Mouse (Mus musculus): Measurements from ENCODE around the gene Crybb1.

The Crybb1 gene

DNA sequence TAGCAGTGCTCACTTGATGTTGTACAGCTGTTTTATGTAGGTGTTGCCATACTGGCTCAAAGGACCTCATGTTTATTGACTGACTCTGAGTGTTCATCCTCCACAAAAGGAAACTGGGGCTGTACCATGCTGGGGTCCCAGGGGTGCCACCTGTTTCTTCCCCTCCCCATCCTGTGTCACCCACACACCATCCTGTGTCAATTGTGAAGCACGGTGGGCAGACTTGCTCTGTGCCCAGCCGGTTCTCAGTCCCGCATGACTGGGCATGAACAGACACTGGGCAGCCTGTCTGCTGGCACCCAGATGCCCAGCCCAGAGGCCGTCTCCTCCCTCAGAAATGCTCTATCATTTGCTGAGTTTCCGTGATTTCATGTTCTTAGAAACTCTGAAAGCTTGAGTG is 36.3 kb downstream of the Crybb1 start:
- in situ Hi-C loops (cut with MboI; ENCODE audit: low pct_unique_long_range_greater_than_20kb in 1 of 2, low sequenced_read_pairs in 2 of 2, unreplicated experiment in 1 of 2) = no loop called here

DNA sequence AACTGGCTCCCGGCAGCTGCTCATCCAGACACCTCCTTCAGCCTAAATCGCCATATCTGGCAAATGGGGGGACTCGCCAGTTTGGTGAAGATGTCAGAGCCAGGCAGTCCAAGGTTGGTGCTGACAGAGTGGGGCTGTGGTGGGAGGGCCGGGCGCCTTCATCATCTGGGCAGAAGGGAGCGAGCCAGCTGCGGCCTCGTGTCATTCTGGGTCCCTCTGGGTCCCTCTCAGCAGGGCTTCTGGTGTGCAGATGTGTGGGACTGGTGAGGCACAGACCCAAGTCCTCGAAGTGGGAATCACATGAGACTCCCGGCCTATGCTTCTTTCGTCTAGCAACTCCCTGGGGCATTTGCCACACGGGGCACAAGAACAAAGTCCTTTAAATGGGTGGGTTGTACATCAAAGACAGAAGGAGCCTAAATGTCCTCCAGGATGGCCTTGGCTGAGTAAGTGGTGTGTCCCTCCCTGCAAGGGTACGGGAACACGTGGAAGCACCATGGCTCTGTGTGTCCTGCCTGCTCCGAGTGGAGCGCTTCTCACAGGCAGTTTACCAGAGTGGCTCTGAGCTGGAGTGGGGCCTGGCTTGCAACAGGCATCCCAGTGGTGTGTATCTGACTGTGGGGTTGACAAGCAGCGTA is 36.8 kb downstream of the Crybb1 start:
- in situ Hi-C loops (cut with MboI; ENCODE audit: low pct_unique_long_range_greater_than_20kb in 1 of 2, low sequenced_read_pairs in 2 of 2, unreplicated experiment in 1 of 2) = no loop called here

DNA sequence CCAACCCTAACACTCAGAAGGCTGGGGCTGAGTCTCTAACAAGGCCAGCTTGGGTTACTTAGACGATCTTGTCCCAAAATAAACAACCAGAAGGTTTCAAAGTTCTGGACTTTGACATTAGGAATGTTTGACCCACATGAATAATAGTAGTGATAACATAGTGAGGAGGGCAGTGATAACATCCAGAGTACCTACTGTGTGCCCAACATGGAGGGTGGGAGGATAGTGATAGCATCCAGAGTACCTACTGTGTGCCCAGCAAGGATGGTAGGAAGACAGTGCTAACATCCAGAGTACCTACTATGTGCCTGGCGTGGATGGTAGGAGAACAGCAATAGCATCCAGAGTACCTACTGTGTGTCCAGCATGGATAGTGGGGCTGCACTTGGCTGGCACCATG is 38.2 kb downstream of the Crybb1 start:
- in situ Hi-C loops (cut with MboI; ENCODE audit: low pct_unique_long_range_greater_than_20kb in 1 of 2, low sequenced_read_pairs in 2 of 2, unreplicated experiment in 1 of 2) = no loop called here

DNA sequence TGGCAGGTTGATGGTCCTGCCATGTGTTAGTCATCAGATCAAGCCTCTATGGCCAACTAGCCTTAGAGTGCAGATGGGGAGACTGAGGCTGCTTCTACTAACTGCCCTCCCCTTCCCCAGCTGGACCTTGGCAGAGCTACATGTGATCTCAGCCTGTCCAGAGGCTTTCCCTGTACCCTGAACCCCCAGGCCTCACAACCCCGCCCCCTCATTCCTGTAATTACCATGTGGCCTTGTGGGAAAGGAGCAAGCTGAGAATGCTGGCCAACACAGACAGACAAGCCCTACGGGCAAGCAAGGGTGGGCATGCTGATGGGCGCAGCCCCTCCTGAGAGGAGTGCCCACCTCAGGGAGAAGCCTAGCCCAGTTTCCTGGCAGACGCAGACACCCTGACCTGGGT is 39.1 kb downstream of the Crybb1 start:
- in situ Hi-C loops (cut with MboI; ENCODE audit: low pct_unique_long_range_greater_than_20kb in 1 of 2, low sequenced_read_pairs in 2 of 2, unreplicated experiment in 1 of 2) = no loop called here

DNA sequence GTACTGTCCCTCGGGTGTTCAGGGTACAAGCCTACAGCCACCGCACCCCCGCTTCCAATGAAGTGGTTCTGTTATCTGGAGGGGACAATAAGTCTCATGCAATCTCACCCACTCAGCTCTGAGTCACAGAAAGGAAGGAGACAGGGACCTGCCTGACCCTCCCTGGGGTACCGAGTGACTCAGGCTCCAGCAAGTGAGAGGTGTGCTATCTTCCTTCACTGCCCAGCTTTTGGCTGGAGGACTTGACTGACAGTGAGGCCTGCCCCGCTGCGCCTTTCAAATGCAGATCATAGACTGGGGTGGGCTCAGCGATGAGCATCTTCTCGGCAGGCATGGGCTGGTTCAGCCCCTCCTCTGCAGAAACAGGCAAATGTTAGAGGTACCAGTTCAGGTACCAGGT is 39.5 kb downstream of the Crybb1 start:
- in situ Hi-C loops (cut with MboI; ENCODE audit: low pct_unique_long_range_greater_than_20kb in 1 of 2, low sequenced_read_pairs in 2 of 2, unreplicated experiment in 1 of 2) = no loop called here

DNA sequence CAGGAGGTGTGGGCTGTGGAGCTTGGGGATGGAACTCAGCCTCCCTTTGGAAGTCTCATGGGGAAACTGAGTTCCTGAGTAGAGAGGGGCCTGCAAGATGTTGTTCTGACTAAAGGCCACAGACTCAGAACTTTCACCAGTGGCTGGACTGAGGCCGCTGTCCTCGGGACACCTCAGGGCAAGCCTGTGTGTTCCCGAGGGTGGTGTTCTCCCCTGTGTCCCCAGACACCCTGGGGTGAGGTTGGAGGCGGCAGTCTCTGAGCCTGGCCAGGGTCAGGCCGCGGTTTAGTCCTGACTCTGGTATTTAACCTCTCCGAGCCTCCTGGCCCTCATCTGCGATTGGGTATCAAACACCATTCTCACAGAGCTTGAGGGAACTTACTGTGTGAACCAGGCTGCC is 39.9 kb downstream of the Crybb1 start:
- in situ Hi-C loops (cut with MboI; ENCODE audit: low pct_unique_long_range_greater_than_20kb in 1 of 2, low sequenced_read_pairs in 2 of 2, unreplicated experiment in 1 of 2) = no loop called here

DNA sequence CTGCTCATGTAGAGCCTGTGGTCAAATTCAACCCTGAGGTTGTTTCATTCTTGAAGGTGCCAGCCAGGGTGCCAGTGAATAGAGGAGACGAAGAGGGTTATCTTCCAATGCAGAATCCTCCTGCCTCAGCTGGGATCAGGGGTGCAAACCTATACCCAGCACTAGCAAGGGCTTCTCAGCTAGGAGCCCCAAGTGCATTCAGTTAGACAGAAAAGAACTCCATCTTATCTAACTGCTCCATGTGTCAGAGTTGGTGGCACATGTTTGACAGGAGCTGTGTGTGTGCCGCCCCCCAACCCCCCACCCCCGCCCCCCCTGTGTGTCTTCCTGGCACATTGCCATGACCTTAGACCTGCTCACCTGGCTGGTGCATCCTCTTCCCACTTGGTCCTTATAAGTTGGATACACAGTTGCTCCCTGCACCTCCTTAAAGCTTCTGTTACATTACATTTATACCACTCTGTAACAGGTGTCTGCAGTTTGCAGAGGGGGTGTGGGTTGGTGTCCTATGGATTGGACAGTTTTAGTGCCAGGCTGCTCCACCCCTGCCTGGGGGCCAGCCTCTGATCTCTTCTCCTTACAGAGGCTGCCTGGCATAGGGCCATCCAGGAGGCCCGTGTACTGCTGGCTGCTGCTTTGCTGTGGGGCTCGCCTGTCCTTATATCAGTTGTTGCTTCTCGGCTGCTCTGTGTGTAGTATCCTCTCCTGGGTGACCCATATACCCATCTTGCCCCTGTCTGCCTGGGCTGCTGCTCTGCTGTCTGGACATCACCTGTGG is 41.0 kb downstream of the Crybb1 start:
- in situ Hi-C loops (cut with MboI; ENCODE audit: low pct_unique_long_range_greater_than_20kb in 1 of 2, low sequenced_read_pairs in 2 of 2, unreplicated experiment in 1 of 2) = no loop called here

DNA sequence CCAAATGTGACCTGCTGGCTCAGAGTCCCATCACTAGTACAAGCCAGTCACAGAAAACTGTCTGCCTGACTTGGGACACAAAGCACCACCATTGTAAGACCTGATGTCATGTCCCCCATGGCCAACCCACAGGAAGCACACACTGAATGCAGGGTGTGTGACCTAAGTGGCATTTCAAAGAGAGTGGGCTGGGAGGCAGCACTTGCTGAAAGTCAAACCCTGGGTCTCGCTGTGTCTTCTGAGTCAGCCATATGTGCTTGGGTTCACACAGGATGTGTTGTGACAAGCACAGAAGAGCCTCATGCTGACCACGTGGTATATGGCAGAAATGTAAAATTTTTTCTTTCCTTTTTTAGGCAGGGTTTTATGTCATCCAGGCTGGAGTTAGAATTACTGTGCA is 41.6 kb downstream of the Crybb1 start:
- in situ Hi-C loops (cut with MboI; ENCODE audit: low pct_unique_long_range_greater_than_20kb in 1 of 2, low sequenced_read_pairs in 2 of 2, unreplicated experiment in 1 of 2) = no loop called here

DNA sequence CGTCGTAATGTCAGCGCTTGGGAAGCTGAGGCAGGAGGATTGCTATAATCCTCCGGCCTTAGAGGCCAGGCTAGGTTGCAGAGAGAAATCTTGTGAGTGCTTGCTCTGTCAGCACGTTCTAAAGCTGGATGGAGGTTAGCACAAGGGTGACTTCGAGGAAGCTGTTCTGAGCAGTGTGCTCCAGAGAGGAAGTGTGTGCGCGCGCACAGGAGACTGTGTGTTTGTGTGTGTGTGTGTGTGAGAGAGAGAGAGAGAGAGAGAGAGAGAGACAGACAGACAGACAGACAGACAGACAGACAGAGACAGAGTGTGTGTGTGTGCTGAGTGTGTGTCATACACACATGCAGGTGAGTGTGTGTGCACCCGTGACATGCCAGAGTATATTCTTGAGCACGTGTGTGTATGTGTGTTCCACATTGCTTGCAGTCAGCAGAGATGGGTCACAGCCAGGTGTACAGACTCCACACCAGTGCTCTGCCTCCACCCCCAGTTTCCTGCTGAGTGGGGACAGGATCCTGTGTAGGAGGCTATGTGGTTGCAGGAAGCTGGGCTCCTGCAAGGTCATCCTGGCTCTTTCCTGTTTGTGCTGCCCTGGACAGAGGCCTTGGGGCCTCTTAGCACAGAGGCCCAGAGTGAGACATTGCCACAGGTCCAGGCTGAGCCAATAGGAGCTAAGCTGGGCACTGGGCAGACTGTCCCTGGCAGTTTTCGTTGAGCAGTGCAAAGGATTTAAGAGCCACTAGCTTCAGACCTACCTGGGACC is 42.8 kb downstream of the Crybb1 start:
- in situ Hi-C loops (cut with MboI; ENCODE audit: low pct_unique_long_range_greater_than_20kb in 1 of 2, low sequenced_read_pairs in 2 of 2, unreplicated experiment in 1 of 2) = no loop called here

DNA sequence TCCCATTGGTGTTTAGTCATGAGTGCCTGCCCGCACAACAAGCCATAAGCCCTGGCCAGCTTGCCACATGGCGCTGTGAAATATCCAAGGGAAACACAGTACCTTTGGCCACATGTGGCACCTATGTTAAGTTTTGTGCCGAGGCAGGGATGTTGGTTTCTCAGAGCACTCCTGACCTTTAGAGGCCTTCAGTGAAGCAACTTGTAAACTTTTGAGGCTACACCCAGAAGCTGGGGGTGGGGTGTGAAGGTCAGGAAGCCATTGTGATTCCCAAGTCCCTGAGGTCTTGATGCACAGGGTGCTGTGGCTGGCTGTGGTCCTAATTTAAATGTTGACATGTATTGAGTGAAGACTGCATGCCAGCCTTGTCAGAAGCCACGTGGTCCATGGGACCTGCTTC is 43.8 kb downstream of the Crybb1 start:
- in situ Hi-C loops (cut with MboI; ENCODE audit: low pct_unique_long_range_greater_than_20kb in 1 of 2, low sequenced_read_pairs in 2 of 2, unreplicated experiment in 1 of 2) = no loop called here

DNA sequence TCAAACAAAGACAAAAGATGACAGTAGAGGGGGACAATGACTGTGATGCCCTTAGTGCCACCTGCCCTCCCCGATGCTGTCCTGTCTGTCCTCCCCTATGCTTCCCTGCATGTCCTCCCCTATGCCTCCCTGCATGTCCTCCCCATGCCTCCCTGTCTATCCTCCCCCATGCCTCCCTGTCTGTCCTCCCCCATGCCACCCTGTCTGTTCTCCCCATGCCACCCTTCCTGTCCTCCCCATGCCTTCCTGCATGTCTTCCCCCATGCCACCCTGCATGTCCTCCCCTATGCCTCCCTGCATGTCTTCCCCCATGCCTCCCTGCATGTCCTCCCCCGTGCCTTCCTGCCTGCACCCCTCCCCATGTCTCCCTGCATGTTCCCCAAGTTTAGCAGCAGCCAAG is 44.5 kb downstream of the Crybb1 start:
- in situ Hi-C loops (cut with MboI; ENCODE audit: low pct_unique_long_range_greater_than_20kb in 1 of 2, low sequenced_read_pairs in 2 of 2, unreplicated experiment in 1 of 2) = no loop called here

DNA sequence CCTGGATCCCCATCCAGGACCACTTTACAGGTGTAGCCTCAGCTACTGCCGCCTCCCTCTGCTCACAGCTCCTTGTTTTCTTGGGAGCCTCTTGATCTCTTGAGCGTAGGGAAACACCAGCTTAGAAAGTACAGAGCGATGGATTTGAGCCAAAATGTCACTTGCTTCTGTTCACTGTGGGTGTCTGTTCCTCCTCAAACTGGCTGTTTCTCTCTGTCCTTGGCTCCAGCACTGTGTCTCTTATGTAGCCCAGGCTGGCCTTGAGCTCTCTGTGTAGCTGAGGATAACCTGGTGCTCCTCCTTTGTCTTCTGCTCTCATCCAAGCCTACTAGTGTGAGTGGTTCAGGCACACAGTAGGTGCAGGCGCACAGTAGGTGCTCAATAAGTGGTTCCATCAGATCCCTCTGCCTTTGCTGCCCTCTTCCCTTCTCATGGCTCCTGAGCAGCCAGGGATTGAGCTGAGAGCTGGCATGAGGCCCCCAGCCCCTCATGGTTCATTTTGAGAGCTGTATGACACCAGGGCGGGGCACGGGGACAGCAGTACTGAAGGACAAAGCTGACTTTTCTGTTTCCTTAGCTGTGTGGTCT is 45.2 kb downstream of the Crybb1 start:
- in situ Hi-C loops (cut with MboI; ENCODE audit: low pct_unique_long_range_greater_than_20kb in 1 of 2, low sequenced_read_pairs in 2 of 2, unreplicated experiment in 1 of 2) = no loop called here

DNA sequence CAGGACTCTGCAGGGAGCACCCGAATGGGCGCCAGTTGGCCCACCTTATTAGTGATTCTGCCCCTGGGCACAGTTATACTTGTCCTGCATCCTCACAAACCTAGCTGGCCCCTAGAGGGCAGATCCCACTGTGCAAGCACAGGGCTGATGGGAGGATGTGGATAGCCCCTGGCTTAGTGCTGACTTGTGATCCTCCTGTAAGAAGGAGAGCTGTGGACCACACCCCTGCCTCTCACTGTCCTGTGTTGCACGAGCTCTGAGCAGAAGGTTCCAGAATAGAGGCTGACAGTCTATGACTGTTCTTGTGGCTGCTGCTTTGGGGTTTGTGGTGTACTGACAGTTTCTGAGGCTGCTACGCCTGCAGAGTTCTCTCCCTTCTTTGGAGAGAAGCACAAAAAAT is 46.1 kb downstream of the Crybb1 start:
- in situ Hi-C loops (cut with MboI; ENCODE audit: low pct_unique_long_range_greater_than_20kb in 1 of 2, low sequenced_read_pairs in 2 of 2, unreplicated experiment in 1 of 2) = no loop called here

DNA sequence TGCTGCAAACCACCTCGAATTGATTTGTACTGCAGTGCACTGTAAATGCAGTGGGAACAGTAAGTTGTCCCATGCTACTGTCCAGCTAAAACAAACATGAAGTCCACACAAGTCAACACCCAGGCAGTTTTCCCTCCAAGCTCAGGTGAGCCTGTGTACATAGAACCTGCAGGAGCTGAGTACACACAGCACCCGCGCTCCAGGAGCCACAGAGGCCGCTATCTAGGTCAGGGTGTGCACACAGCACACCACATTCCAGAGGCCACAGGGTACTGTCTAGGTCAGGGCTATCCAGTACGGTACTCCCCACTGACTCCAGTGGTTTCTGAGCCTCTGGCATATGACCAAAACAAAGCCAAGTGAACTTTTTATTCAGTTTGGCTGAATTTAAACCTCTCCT is 46.7 kb downstream of the Crybb1 start:
- in situ Hi-C loops (cut with MboI; ENCODE audit: low pct_unique_long_range_greater_than_20kb in 1 of 2, low sequenced_read_pairs in 2 of 2, unreplicated experiment in 1 of 2) = no loop called here

DNA sequence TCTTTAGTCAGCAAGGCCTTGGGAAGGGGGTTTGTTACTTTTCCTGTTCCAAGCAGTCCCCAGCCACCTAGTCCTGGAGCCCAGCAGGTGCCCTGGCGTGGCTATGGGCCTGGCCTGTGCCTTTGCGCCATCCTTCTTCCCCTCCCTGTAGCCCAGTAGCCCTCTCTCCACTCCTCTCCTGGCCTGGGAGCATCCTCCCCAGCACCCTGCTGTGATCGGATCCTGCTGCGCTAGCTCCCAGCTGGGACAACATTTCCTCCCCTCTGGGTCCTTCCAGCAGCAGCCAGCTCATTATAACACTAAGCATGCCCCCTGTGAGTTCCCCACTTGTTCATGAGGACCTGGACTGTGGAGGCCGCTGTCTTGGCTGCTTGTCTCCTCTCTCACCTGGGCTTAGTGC is 50.2 kb downstream of the Crybb1 start:
- in situ Hi-C loops (cut with MboI; ENCODE audit: low pct_unique_long_range_greater_than_20kb in 1 of 2, low sequenced_read_pairs in 2 of 2, unreplicated experiment in 1 of 2) = no loop called here

DNA sequence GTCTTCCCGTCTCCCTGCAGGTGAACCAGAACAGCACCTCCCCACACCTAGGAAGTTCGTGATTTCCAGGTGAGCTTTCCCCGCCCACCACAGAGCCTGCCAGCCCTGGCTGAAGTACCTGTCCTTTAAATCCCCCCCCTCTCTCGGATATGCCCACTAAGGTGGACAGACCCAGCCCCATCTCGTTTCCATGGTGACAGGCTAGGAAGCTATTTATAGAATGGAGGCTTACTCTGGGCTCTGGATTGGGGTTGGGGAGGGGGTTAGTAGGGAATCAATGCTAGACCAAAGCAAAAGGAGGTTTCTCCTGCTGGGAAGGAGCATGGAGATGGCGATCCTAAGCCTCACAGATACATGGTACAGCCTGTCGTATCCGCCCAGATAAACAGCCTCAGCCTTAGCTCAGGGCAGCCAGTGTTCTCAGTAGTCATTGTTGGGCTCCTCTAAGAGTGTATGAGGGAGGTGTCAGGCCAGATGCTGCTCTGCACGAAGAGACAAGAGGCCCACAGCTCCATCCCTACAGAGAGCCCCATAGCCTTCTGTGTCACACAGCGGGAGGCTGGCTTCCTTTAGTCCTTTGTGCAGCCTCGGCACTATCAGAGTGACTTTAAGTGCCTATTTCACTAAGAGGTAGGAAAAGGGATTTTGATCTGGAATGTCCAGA is 57.7 kb downstream of the Crybb1 start:
- in situ Hi-C loops (cut with MboI; ENCODE audit: low pct_unique_long_range_greater_than_20kb in 1 of 2, low sequenced_read_pairs in 2 of 2, unreplicated experiment in 1 of 2) = no loop called here

DNA sequence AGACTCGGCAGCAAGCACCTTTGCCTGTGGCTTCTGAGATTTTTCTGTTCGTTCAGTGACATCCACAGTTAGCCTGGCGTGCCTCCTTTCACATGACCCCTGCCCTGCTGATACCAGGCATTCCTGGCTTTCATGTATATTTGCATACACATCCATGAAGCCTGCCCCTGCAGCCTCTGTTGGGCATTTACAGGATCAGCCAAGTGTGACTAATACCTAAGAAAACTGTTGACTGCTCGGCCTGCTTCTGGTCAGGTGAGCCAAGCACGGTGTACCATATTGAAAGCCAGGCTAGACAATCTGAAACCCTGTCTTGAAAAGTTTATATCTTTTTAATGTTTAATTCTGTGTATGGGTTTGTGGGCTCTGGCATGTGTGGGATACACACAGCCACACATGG is 60.9 kb downstream of the Crybb1 start:
- in situ Hi-C loops (cut with MboI; ENCODE audit: low pct_unique_long_range_greater_than_20kb in 1 of 2, low sequenced_read_pairs in 2 of 2, unreplicated experiment in 1 of 2) = no loop called here

DNA sequence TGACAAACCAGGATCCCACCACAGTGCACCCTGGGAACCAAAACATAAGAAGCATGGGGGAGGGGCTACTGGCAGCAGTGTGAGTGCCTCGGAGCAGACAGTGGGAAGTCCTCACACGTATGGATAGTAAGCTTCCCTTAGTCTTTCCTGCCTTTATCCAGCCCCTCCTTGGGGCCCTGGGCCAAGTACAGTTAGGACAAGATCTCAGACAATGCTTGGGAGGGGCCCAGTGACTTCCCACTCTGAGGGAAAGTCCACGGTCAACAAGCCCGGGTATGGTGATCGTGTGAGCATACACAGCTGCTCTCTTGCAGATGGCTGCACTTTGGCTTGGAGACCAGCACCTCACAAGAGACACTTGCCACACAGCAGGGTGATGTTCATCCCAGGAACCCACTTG is 61.7 kb downstream of the Crybb1 start:
- in situ Hi-C loops (cut with MboI; ENCODE audit: low pct_unique_long_range_greater_than_20kb in 1 of 2, low sequenced_read_pairs in 2 of 2, unreplicated experiment in 1 of 2) = no loop called here
